Mouse (Mus musculus) liver, embryonic 16.5 days (tissue): ENCODE results near the gene Zswim5. TPM values are rescaled to one million over a fixed set of nuclear protein-coding genes. Genes with fewer than 3 reads are reported as not detected.
A peak's percentile ranks its signal among the peaks of the same experiment; 100 is the strongest.

Source experiments
- ATAC-seq: fragments of 200-750 bp; cut with Nextera tagmentation; 2 replicates; pipeline ENCODE4 v1.8.0; 2017; ENCODE audit warnings: low read depth, mild to moderate bottlenecking, moderate number of reproducible peaks, moderate library complexity
- H3K27ac ChIP-seq: fragments of 300-500 bp; sonication (generic); 2 replicates; pipeline ENCODE4 v1.5.1; 2014; ENCODE audit warnings: mild to moderate bottlenecking, low read length
- H3K27me3 ChIP-seq: fragments of 300-500 bp; sonication (generic); 2 replicates; pipeline ENCODE4 v1.6.1; 2014; ENCODE audit warnings: low read depth, low read length, mixed read lengths; ENCODE audit not compliant: control insufficient read depth, insufficient read depth
- H3K36me3 ChIP-seq: fragments of 300-500 bp; sonication (generic); 2 replicates; pipeline ENCODE4 v1.6.1; 2014; ENCODE audit warnings: mild to moderate bottlenecking; ENCODE audit not compliant: control insufficient read depth, insufficient read depth
- H3K4me1 ChIP-seq: fragments of 300-500 bp; sonication (generic); 2 replicates; pipeline ENCODE4 v1.6.1; 2014; ENCODE audit warnings: low read depth, low read length, mixed read lengths; ENCODE audit not compliant: control insufficient read depth
- H3K4me2 ChIP-seq: fragments of 300-500 bp; sonication (generic); 2 replicates; pipeline ENCODE4 v1.6.1; 2014; ENCODE audit warnings: low read depth, low read length, mixed read lengths
- H3K4me3 ChIP-seq: fragments of 300-500 bp; sonication (generic); 2 replicates; pipeline ENCODE4 v1.5.1; 2014; ENCODE audit warnings: low read depth, mild to moderate bottlenecking, low read length
- H3K9ac ChIP-seq: fragments of 300-500 bp; sonication (generic); 2 replicates; pipeline ENCODE4 v1.6.1; 2014; ENCODE audit warnings: low read depth, low read length
- H3K9me3 ChIP-seq: fragments of 300-500 bp; sonication (generic); replicated peaks from 2 replicates; pipeline ENCODE4 v1.6.1; 2016; ENCODE audit warnings: low read length; ENCODE audit not compliant: control insufficient read depth
- WGBS: fragments of 180-500 bp; shearing (Covaris S2); extraction: QIAGEN DNeasy Blood & Tissue Kit; methylation state at CpG from one replicate; pipeline ENCODE4 v1.1.7; 2014; ENCODE audit not compliant: insufficient replicate concordance; 5-methylcytosine and 5-hydroxymethylcytosine counted together
- polyA plus RNA-seq: library from polyadenylated mRNA; unstranded; fragments of >200 nt; fragmentation: Nextera tagmentation; extraction: Ambion mirVana; gene quantifications from 2 replicates; pipeline ENCODE4 v1.2.1, GENCODE M21; 2015

Gene Zswim5
- polyA plus RNA-seq, 1 experiment from 2014 or later = 0.01 TPM

GRCm38 (mm10) chr4:117005611-117006400 lies 128.6 kb downstream of the Zswim5 start:
- Histone ChIP-seq H3K36me3 (peaks cover 14% of the 10 kb centered on the region), H3K27ac (no peak overlapping the region), H3K4me2 (no peak overlapping the region), H3K4me1 (no peaks in the 10 kb centered on the region), H3K27me3 (no peaks in the 10 kb centered on the region), H3K4me3 (no peak overlapping the region), H3K9me3 (no peaks in the 10 kb centered on the region), H3K9ac (no peak overlapping the region)
- ATAC-seq = no peak
- 69% methylated on average over 7 of the region's 7 CpGs for WGBS

- H3K9ac ChIP-seq = no peak overlapping the region
- no peak overlapping the region for H3K27ac ChIP-seq
- no peak overlapping the region for H3K4me3 ChIP-seq
- no peaks in the 10 kb centered on the region for H3K27me3 ChIP-seq
- H3K36me3 ChIP-seq = peaks cover 9% of the 10 kb centered on the region
- no peak for ATAC-seq
- no peak overlapping the region for H3K4me2 ChIP-seq
- no peaks in the 10 kb centered on the region for H3K9me3 ChIP-seq
- no peaks in the 10 kb centered on the region for H3K4me1 ChIP-seq
- WGBS = 69% methylated on average over 3 of the region's 3 CpGs
Measured at GRCm38 (mm10) chr4:117007058-117007457, 129.9 kb downstream of the Zswim5 start.

- no peaks in the 10 kb centered on the region for H3K36me3 ChIP-seq
- no peaks in the 10 kb centered on the region for H3K9me3 ChIP-seq
- no peaks in the 10 kb centered on the region for H3K27me3 ChIP-seq
- no peak overlapping the region for H3K4me2 ChIP-seq
- H3K4me3 ChIP-seq = no peak overlapping the region
- no peaks in the 10 kb centered on the region for H3K4me1 ChIP-seq
- no peak for ATAC-seq
- H3K27ac ChIP-seq = no peak overlapping the region
- WGBS = 75% methylated on average over 5 of the region's 5 CpGs
- H3K9ac ChIP-seq = no peak overlapping the region
Measured at GRCm38 (mm10) chr4:117010231-117010630, 133.1 kb downstream of the Zswim5 start.

GRCm38 (mm10) chr4:117013596-117013995 lies 136.4 kb downstream of the Zswim5 start:
- ATAC-seq = no peak
- Histone ChIP-seq H3K9me3 (no peaks in the 10 kb centered on the region), H3K9ac (no peak overlapping the region), H3K4me2 (no peak overlapping the region), H3K4me3 (no peak overlapping the region), H3K36me3 (no peaks in the 10 kb centered on the region), H3K27me3 (no peaks in the 10 kb centered on the region), H3K4me1 (no peaks in the 10 kb centered on the region), H3K27ac (no peak overlapping the region)
- WGBS = 79% methylated on average over 6 of the region's 6 CpGs

GRCm38 (mm10) chr4:117014901-117015415 lies 137.8 kb downstream of the Zswim5 start:
- WGBS = 45% methylated on average over 4 of the region's 4 CpGs
- no peaks in the 10 kb centered on the region for H3K27me3 ChIP-seq
- no peak for ATAC-seq
- H3K4me3 ChIP-seq = no peak overlapping the region
- H3K4me1 ChIP-seq = peaks cover 5% of the 10 kb centered on the region
- no peaks in the 10 kb centered on the region for H3K9me3 ChIP-seq
- H3K4me2 ChIP-seq = no peak overlapping the region
- H3K36me3 ChIP-seq = no peaks in the 10 kb centered on the region
- H3K27ac ChIP-seq = no peak overlapping the region
- no peak overlapping the region for H3K9ac ChIP-seq

DNA sequence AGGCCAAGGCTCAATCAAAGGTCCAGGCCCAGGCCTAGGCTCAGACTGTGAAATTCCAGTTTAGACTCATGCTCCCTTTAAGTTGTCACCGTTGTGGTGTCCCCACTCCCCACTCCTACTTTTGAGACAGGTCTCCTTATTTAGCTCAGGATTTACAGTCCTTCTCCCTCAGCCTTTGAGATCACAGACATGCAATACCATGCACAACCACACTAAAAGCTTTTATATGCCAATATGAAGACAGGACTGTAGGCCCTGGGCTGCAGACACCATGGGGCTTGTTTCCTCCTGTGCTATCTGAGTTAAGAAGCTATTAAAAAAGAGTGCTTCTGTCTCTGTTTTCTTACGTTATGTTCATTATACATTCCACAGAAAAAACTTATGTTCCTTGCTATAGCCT lies 140.6 kb downstream of the Zswim5 start:
- H3K27me3 ChIP-seq = no peaks in the 10 kb centered on the region
- peaks cover 3% of the 10 kb centered on the region; the same call in 1 of the 2 replicates for H3K36me3 ChIP-seq
- no peak overlapping the region for H3K4me3 ChIP-seq
- no peak overlapping the region for H3K4me2 ChIP-seq
- H3K9ac ChIP-seq = no peak overlapping the region
- H3K4me1 ChIP-seq = peaks cover 17% of the 10 kb centered on the region
- no peak overlapping the region for H3K27ac ChIP-seq
- no peaks in the 10 kb centered on the region for H3K9me3 ChIP-seq
- 79% methylated on average over 2 of the region's 2 CpGs for WGBS
- no peak for ATAC-seq

GRCm38 (mm10) chr4:117018327-117018726 lies 141.2 kb downstream of the Zswim5 start:
- no peak overlapping the region for H3K9ac ChIP-seq
- H3K4me1 ChIP-seq = peaks cover 19% of the 10 kb centered on the region
- H3K27me3 ChIP-seq = no peaks in the 10 kb centered on the region
- H3K9me3 ChIP-seq = no peaks in the 10 kb centered on the region
- WGBS = 85% methylated on average over 7 of the region's 7 CpGs
- ATAC-seq = no peak
- H3K27ac ChIP-seq = no peak overlapping the region
- H3K4me2 ChIP-seq = no peak overlapping the region
- peaks cover 3% of the 10 kb centered on the region; the same call in 1 of the 2 replicates for H3K36me3 ChIP-seq
- no peak overlapping the region for H3K4me3 ChIP-seq

GRCm38 (mm10) chr4:117019206-117020134 lies 142.3 kb downstream of the Zswim5 start, which contains the start of gene Eif2b3:
Gene Eif2b3 (plus strand): TSS chr4:117019402.
- Histone ChIP-seq H3K4me1 (peaks cover 23% of the 10 kb centered on the region), H3K27ac (peak within 1 kb of the TSS; percentile 72), H3K9me3 (no peaks in the 10 kb centered on the region), H3K36me3 (peaks cover 3% of the 10 kb centered on the region; the same call in 1 of the 2 replicates), H3K4me3 (peak within 1 kb of the TSS; percentile 85), H3K27me3 (no peaks in the 10 kb centered on the region), H3K4me2 (peak within 1 kb of the TSS; percentile 89), H3K9ac (peak within 1 kb of the TSS; percentile 87)
- under 1% methylated on average over 61 of the region's 61 CpGs for WGBS
- ATAC-seq = peak; percentile 98
